Mouse (Mus musculus): ENCODE data around the gene Fxyd3. TPM values are rescaled to one million over a fixed set of nuclear protein-coding genes. Genes with fewer than 3 reads are reported as not detected.

Gene Fxyd3
- total RNA-seq, 2 experiments from 2014 or later: not detected

DNA sequence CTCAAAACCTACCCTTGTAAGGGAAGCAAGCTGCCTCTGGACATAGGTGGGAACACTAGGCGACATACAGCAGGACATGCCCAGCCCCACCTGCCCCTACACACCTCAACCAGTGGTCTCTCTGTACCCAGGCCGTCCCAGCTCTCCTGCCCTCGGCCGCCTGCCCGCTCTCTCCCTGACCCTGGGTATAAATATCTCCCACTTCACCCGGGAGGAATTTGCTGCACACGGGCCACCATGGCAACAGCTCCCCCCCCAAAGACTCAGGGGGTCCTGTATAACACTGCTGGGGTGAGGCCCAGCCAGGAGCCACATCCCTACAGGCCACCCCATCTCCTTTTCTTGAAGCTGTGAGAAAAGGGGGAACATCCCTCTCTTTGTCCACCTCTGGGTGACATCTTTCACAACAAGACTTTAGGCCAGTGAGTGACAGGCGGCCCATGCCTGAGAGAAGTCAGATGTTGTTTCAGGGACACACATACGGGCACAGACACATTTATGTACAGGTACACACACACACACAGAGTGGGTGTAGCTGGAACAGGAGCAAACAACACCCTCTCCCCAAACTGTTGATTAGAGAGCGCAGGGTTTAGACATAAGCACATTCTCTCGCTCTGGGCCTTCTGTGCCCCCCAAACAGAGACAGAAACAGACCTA lies 21.7 kb downstream of the Fxyd3 start:
- DNase-seq (ENCODE audit: extremely low spot score in 1 of 2, low spot score in 2 of 2): no peak
- intact Hi-C loops (cut with DNase I): loop anchor here (5.0 kb wide), 1 partner anchor 97 kb away; the partner anchor contains the start of gene Usf2

- intact Hi-C loops (cut with DNase I): loop anchor here (5.0 kb wide), 1 partner anchor 97 kb away; the partner anchor contains the start of gene Usf2
- DNase-seq (ENCODE audit: extremely low spot score in 1 of 2, low spot score in 2 of 2): no peak
Measured at GRCm38 (mm10) chr7:31053882-31054447, 22.5 kb downstream of the Fxyd3 start.

- intact Hi-C loops (cut with DNase I): loop anchor here (5.0 kb wide), 1 partner anchor 96 kb away; the partner anchor contains the start of gene Usf2
- peak; percentile 68 to 84 for DNase-seq (ENCODE audit: extremely low spot score in 1 of 2, low spot score in 2 of 2)
Measured at GRCm38 (mm10) chr7:31052636-31053434, 23.7 kb downstream of the Fxyd3 start.

DNA sequence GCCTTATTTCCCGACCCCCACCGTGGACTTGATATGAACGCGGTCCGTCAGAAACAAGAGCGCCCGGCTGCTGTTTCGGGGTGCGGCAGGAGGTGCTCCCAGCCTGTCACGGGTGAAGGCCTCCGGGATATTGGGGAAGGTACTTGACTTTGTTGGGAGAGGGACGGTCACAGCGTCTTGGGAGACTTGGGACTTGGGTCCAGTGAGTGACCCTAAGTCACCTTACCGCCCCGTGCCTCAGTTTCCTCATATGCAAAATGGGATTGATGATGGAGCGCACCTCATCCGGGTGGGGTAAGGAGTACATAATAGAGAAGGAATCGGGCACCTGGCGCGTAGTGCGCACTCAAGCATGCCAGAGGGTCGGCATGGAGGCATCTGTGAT lies 24.3 kb downstream of the Fxyd3 start:
- intact Hi-C loops (cut with DNase I): loop anchor here (5.0 kb wide), 1 partner anchor 95 kb away; the partner anchor contains the start of gene Usf2
- peak in 1 of 2 experiments; percentile 43 for DNase-seq (ENCODE audit: extremely low spot score in 1 of 2, low spot score in 2 of 2)

- intact Hi-C loops (cut with DNase I): loop anchor here (5.0 kb wide), 1 partner anchor 94 kb away; the partner anchor contains the start of gene Usf2
- DNase-seq (ENCODE audit: extremely low spot score in 1 of 2, low spot score in 2 of 2): peak in 1 of 2 experiments; percentile 64
Measured at GRCm38 (mm10) chr7:31051321-31052021, 25.0 kb downstream of the Fxyd3 start, which contains the start of gene Fxyd7. Gene Fxyd7 (minus strand): TSS chr7:31051467.

GRCm38 (mm10) chr7:31050921-31051320 lies 25.6 kb downstream of the Fxyd3 start:
- peak in 1 of 2 experiments; percentile 66 for DNase-seq (ENCODE audit: extremely low spot score in 1 of 2, low spot score in 2 of 2)
- intact Hi-C loops (cut with DNase I): loop anchor here (5.0 kb wide), 1 partner anchor 94 kb away; the partner anchor contains the start of gene Usf2

DNA sequence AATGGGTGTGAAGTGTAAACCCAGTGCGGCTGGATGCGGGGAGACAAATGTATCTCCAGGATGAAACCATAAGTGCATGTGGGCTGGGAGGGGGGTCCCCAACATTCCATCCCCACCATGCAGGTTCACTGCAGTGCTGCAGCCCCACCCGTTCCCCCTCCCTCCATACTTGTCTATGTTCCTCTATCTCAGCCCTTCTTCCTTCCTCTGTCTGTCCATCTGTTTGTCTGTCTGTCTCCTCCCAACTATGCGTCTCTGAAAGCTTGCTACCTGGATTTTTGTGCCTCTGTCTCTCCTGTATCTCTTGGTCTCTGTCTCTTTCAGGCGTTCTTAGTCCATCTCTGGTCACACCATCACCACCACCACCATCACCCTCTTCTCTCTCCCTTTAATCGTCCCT lies 26.0 kb downstream of the Fxyd3 start:
- DNase-seq (ENCODE audit: extremely low spot score in 1 of 2, low spot score in 2 of 2): no peak
- intact Hi-C loops (cut with DNase I): loop anchor here (5.0 kb wide), 1 partner anchor 93 kb away; the partner anchor contains the start of gene Usf2

DNA sequence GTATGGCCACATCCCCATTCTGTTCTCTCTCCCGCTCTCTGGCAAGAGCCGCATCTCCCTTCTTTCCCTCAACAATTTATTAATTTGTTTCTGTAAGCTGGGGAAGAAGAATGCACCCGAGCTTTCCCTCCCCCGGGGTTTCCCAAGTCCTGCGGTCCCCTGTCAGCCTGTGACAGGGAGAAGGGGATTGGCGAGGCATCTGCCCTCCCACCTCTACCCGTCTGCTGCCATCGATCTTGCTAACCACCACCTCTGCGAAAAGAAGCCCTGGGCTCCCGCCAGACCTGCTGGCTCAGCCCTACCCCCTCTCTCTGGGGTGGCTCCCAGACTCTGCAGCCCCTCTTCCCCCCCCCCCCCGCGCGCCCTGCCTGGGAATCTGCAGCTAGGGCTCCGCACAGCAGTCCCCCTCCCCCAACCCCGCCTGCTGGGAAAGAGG lies 26.6 kb downstream of the Fxyd3 start:
- peak; percentile 56 to 77 for DNase-seq (ENCODE audit: extremely low spot score in 1 of 2, low spot score in 2 of 2)
- intact Hi-C loops (cut with DNase I): loop anchor here (5.0 kb wide), 1 partner anchor 93 kb away; the partner anchor contains the start of gene Usf2

DNA sequence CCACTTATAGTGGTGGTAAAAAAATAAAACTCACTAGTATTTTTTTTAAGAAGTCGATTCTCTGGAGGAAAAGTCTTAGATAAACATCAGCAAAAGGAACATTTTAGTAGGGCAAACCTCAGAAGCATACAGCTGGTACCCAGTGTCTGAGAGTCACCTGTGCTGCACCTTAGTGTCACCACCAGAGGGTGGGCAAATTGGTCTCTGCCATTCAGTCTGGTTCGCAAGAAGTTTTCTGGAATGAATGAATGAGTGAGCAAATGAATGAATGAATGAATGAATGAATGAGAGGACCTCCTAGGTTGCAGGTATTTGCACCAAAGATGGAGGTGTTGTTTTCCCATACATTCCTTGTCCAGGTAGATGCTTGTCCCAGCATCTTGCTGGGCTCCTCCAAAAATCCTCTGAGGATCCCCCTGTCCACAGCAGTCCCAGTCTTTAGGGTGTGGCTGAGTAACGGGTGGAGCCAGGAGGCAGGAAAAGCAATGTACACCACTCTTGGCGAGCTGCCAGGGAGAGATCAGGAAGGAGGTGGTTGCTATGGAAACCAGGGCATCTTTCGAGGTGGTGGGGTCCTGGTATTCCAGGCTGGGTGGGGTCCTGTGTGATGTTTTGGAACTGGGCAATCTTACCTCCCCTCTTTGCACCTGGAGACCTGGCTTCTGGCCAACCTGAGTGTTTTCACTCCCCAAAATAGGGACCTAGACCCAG lies 27.2 kb downstream of the Fxyd3 start:
- intact Hi-C loops (cut with DNase I): no loop called here

GRCm38 (mm10) chr7:31042431-31042910 lies 34.0 kb downstream of the Fxyd3 start, which contains the start of gene Fxyd5:
Gene Fxyd5 (minus strand): TSS chr7:31042481.
- intact Hi-C loops (cut with DNase I): no loop called here
- no peak for DNase-seq (ENCODE audit: extremely low spot score in 1 of 2, low spot score in 2 of 2)

More for the DNA sequence above, 27.2 kb downstream of the Fxyd3 start:
- DNase-seq (ENCODE audit: extremely low spot score in 1 of 2, low spot score in 2 of 2): peak in 1 of 2 experiments; percentile 76

GRCm38 (mm10) chr7:31041662-31042315 lies 34.7 kb downstream of the Fxyd3 start:
- intact Hi-C loops (cut with DNase I): no loop called here
- peak in 1 of 2 experiments; percentile 74 for DNase-seq (ENCODE audit: extremely low spot score in 1 of 2, low spot score in 2 of 2)

DNA sequence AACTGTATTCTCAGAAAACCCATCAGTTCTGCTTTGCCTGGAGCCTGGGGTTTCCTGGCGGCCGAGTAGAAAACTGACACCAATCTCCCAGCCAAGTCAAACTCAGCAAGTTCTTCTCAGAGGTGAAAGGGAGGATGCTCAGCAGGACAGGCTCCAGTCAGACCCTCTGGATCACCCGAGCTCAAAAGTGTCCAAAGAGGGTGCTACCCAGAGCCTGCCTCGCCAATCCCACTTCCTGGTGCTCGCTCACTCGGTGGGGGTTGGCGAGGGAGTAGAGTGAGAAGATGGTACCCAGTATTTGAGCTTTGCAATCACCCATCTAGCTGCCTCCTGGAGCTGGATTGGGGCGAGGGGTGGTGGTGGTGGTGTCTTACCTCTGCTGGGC lies 35.5 kb downstream of the Fxyd3 start:
- no peak for DNase-seq (ENCODE audit: extremely low spot score in 1 of 2, low spot score in 2 of 2)
- intact Hi-C loops (cut with DNase I): no loop called here

GRCm38 (mm10) chr7:31040281-31041022 lies 36.1 kb downstream of the Fxyd3 start:
- no peak for DNase-seq (ENCODE audit: extremely low spot score in 1 of 2, low spot score in 2 of 2)
- intact Hi-C loops (cut with DNase I): no loop called here

DNA sequence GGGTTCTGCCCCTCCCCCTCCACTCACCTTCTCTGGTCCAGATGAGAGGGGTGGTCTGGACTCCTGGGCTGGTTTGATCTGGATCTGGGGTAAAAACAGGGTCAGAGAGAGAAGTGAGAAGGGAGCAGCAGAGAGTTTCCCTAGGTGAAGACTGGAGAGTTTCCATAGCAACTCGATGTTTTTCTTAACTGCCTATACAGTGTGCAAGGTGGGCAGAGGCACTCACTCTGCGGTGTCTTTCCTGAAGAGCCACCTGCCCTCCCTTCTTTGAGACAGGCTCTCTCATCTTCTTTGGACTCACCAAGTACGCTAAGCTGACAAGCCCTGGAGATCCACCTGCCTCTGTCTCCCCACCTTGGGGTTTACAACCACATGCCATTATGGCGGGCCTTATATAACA lies 37.5 kb downstream of the Fxyd3 start:
- intact Hi-C loops (cut with DNase I): no loop called here
- DNase-seq (ENCODE audit: extremely low spot score in 1 of 2, low spot score in 2 of 2): no peak

DNA sequence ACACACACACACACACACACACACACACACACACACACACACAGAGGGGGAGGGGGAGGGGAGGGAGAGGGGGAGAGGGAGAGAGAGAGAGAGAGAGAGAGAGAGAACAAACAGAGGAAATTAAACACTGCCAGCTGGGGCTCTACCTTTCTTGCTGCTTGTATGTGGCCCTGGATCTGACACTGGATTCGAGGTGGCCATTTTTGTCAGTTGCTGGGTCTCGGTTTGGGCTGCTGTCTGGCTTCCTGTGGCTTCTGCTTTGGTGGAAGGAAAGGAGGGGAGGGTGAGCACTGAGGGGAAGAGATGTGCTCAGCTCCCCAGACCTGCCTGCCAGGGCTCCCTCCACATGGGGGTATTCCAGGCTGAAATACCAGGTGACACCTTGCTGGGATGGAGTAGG lies 38.8 kb downstream of the Fxyd3 start:
- intact Hi-C loops (cut with DNase I): no loop called here
- no peak for DNase-seq (ENCODE audit: extremely low spot score in 1 of 2, low spot score in 2 of 2)

DNA sequence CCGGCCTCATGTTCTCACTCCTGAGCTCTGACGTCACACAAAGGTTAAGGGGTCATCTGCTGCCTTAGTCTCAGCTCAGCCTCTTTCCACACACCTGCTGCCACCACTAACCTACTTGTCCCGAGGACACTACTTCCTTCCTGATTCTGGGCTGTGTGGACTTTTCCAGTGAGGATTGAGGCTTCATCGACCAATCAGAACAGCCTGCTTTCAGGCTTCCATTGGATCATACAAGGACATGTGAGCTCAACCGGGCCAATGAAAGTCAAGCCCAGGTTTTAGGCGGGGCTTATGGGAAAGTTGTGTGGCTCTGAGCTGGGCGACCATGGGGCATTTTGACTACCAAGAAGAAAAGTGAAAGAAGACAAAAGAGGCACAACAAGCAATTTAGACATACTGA lies 39.6 kb downstream of the Fxyd3 start:
- DNase-seq (ENCODE audit: extremely low spot score in 1 of 2, low spot score in 2 of 2): no peak
- intact Hi-C loops (cut with DNase I): no loop called here

- no peak for DNase-seq (ENCODE audit: extremely low spot score in 1 of 2, low spot score in 2 of 2)
- intact Hi-C loops (cut with DNase I): no loop called here
Measured at GRCm38 (mm10) chr7:31035291-31035690, 41.2 kb downstream of the Fxyd3 start.
